Mouse (Mus musculus): ENCODE data around the gene Rps18. TPM values are rescaled to one million over a fixed set of nuclear protein-coding genes. Genes with fewer than 3 reads are reported as not detected.

The Rps18 gene
- total and polyA plus RNA-seq, 2 experiments = 252 to 1,933 TPM

DNA sequence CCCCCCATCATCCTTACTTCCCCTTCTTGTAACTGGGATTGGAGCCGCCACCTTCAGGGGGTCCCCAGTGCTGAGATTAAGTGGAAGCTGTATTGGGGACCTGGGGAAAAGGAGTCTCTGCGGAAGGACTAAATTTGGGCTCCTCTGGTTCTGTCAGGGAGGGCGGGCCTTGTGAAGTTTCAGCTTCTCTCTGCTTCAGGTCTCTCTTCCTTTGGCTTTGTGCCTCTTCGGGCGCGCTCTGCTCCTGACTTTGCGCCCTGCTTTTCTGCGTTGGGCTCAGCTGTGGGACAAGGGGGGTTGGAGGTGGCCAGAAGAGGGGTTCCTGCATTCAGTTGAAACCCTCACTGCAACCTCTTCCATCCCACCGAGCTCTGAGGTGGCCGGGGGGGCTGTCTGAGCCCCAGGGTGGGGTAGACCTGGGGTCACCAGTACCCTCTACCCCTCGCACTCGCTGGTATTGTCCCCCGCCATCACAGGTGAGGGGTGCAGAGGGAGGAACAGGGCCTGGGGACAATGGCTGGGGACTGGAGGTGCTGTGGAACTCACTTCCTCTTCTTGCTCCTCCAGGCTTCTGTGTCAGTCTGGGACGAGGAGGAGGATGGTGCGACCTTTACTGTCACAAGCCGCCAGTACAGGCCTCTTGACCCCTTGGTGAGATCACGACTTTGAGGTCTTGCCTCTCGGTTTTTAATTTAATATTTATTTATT lies 24.5 kb downstream of the Rps18 start:
- no peak for TF ChIP-seq POLR2A (IDR thresholded peaks at IDR 0.05; ENCODE audit: extremely low read depth, insufficient read depth, low read length)
- no peak for TF ChIP-seq CTCF (IDR thresholded peaks at IDR 0.05; ENCODE audit: low read depth, low read length)
- 76% methylated on average over 18 of the region's 18 CpGs for WGBS
- Histone ChIP-seq H3K9ac (ENCODE audit: low read depth, low read length) (peak overlapping the region; percentile 28), H3K4me3 (ENCODE audit: insufficient read depth, low read depth, low read length) (peak overlapping the region; percentile 23; the same call in 1 of the 2 replicates), H3K27me3 (ENCODE audit: control insufficient read depth, insufficient read depth, low read length) (no peaks in the 10 kb centered on the region), H3K79me2 (ENCODE audit: control insufficient read depth, insufficient read depth, low read length) (0 out of 2 replicates have a peak, but pooled peaks cover 2% of the 10 kb centered on the region), H3K27ac (replicated peaks; ENCODE audit: insufficient read depth, low read depth, low read length) (no peak overlapping the region), H3K4me1 (ENCODE audit: control insufficient read depth, insufficient read depth, low read length) (peaks cover 3% of the 10 kb centered on the region), H3K36me3 (ENCODE audit: control insufficient read depth, insufficient read depth, low read length) (0 out of 2 replicates have a peak, but pooled peaks cover 2% of the 10 kb centered on the region)
- no peak for DNase-seq (ENCODE audit: extremely low read depth, low read depth, low spot score)

DNA sequence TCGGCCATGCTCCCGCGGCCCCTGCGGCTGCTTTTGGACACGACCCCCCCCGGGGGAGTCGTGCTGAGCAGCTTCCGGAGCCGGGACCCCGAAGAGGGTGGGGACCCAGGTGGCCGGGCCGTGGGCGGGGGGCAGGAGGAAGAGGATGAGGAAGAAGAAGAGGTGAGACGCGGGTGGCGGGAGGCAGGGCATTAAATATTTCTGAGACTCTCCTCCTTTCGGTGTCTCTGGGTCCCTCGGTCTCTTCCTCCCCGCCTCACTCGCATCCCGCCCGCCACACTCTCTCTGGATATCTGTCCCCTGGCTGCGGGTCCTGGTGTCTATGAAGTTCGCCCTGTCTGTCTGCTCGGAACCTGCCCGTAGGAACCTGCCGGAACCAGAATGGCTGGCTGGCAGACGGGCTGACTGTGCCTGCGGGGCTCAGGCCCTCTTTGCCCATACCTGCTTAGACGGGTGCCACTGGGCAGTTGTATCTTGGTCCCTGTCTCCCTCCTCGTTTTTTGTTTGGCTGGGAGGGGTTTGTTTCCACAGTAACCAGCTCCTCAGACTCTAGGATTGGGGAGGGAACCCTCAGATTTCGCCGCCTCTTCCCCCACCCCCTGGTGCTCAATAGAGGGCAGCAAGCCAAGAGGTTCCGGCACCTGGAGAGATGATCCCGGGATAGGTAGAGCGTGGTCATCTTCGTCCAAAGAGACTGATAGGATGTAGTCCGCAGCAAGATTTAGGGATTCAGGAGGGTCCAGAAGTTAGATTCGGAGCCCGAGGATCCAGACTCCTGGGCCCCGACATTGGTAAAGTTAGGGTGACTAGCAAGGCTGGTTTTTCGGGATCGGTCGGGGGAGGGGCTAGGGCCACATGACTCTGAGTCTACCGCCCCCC lies 25.3 kb downstream of the Rps18 start:
- 0 out of 2 replicates have a peak, but pooled peaks cover 6% of the 10 kb centered on the region for H3K79me2 ChIP-seq (ENCODE audit: control insufficient read depth, insufficient read depth, low read length)
- no peaks in the 10 kb centered on the region for H3K27me3 ChIP-seq (ENCODE audit: control insufficient read depth, insufficient read depth, low read length)
- peaks cover 3% of the 10 kb centered on the region for H3K4me1 ChIP-seq (ENCODE audit: control insufficient read depth, insufficient read depth, low read length)
- peak overlapping the region; percentile 53; the same call in 1 of the 2 replicates for H3K27ac ChIP-seq (replicated peaks; ENCODE audit: insufficient read depth, low read depth, low read length)
- 2% methylated on average over 44 of the region's 45 CpGs for WGBS
- H3K36me3 ChIP-seq (ENCODE audit: control insufficient read depth, insufficient read depth, low read length) = 0 out of 2 replicates have a peak, but pooled peaks cover 2% of the 10 kb centered on the region
- H3K4me3 ChIP-seq (ENCODE audit: insufficient read depth, low read depth, low read length) = peak overlapping the region; percentile 68
- TF ChIP-seq CTCF (IDR thresholded peaks at IDR 0.05; ENCODE audit: low read depth, low read length) = no peak
- TF ChIP-seq POLR2A (IDR thresholded peaks at IDR 0.05; ENCODE audit: extremely low read depth, insufficient read depth, low read length) = no peak
- peak overlapping the region; percentile 76 for H3K9ac ChIP-seq (ENCODE audit: low read depth, low read length)
- DNase-seq (ENCODE audit: extremely low read depth, low read depth, low spot score) = peak; percentile 87

DNA sequence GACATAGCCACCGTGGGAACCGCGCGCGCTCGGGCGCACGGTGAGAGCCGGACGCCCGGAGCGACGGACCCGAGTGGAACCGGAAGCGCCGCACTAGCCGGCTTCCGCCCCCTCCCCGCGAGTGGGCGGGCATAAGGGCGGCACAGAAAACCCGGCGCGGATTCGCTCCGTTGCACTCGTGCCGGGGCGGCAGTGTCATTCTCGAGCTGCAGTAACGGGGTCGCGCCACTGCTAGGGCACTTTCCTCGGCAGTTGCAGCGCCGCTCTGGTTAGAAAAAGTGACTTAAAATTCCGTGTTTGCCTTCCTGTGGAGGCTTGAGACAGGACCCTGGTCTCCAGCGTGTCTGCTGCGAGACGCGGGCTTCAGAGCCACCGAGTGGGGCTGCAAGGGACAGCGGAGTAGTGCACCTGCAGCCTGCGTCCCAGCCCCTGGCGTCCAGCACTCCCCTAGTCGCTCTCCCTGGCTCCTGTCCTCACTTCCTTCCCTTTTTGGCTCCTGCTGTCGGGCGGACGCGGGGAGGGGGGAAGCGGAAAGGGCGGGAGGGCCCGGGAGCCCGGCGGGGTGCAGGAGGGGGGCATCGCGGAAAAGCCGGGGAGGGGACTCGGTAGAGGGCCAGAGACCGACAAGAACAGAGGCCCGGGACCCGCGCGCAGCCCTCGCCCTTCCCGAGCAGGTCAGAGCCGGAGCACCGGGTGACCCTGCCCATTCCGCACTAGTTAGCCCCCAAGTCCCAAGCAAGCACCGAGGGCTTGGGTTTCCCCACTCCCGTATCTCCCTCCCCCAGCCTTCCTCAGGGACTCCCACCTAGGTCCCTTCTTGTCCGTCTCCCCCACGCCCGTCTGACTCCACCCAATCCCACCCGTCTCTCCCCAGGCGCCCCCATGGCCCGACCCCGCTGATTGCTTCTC lies 26.2 kb downstream of the Rps18 start, which contains the start of gene Rgl2:
Gene Rgl2, plus strand, starts transcription at position 173 of the 909 bp plus-strand sequence.
- 0 out of 2 replicates have a peak, but pooled peaks have one; percentile 44 for TF ChIP-seq POLR2A (IDR thresholded peaks at IDR 0.05; ENCODE audit: extremely low read depth, insufficient read depth, low read length)
- 0 out of 2 replicates have a peak, but pooled peaks have one; percentile 14 for TF ChIP-seq CTCF (IDR thresholded peaks at IDR 0.05; ENCODE audit: low read depth, low read length)
- 0 out of 2 replicates have a peak, but pooled peaks cover 2% of the 10 kb centered on the region for H3K36me3 ChIP-seq (ENCODE audit: control insufficient read depth, insufficient read depth, low read length)
- peaks cover 11% of the 10 kb centered on the region; the same call in 1 of the 2 replicates for H3K79me2 ChIP-seq (ENCODE audit: control insufficient read depth, insufficient read depth, low read length)
- peak; percentile 62 for DNase-seq (ENCODE audit: extremely low read depth, low read depth, low spot score)
- peak within 1 kb of the TSS; percentile 81 for H3K9ac ChIP-seq (ENCODE audit: low read depth, low read length)
- peak within 1 kb of the TSS; percentile 68 for H3K4me3 ChIP-seq (ENCODE audit: insufficient read depth, low read depth, low read length)
- H3K27me3 ChIP-seq (ENCODE audit: control insufficient read depth, insufficient read depth, low read length) = no peaks in the 10 kb centered on the region
- H3K27ac ChIP-seq (replicated peaks; ENCODE audit: insufficient read depth, low read depth, low read length) = peak within 1 kb of the TSS; percentile 75
- peaks cover 3% of the 10 kb centered on the region for H3K4me1 ChIP-seq (ENCODE audit: control insufficient read depth, insufficient read depth, low read length)
- under 1% methylated on average over 78 of the region's 80 CpGs for WGBS

DNA sequence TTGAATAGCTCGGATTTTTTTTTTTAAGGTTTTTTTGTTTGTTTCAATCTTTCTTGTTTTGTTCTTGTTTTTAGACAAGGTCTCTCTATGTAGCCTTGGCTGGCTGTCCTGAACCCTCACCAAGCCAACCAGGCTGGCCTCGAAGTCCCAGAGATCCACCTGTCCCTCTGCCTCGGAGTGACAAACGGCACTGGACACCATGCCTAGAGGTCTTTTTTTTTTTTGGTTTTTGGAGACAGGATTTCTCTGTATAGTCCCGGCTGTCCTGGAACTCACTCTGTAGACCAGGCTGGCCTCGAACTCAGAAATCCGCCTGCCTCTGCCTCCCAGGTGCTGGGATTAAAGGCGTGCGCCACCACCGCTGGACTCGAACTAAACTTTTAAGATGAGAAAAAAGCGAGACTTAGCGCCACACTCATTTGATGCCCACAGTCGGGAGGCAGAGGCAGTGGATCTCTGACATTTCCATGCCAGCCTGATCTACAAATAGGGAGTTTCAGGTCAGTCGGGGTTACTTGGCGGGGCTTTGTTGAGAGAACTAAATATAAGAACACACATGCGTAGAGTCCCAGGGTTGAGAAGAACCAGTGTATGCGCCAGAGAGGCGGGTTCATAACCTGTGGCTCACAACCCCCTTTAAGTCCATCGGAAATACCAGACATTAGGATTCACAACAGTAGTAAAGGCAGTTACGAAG lies 27.4 kb downstream of the Rps18 start:
- peaks cover 3% of the 10 kb centered on the region for H3K4me1 ChIP-seq (ENCODE audit: control insufficient read depth, insufficient read depth, low read length)
- no peak overlapping the region for H3K27ac ChIP-seq (replicated peaks; ENCODE audit: insufficient read depth, low read depth, low read length)
- no peak for DNase-seq (ENCODE audit: extremely low read depth, low read depth, low spot score)
- H3K27me3 ChIP-seq (ENCODE audit: control insufficient read depth, insufficient read depth, low read length) = no peaks in the 10 kb centered on the region
- peak overlapping the region; percentile 68 for H3K4me3 ChIP-seq (ENCODE audit: insufficient read depth, low read depth, low read length)
- H3K9ac ChIP-seq (ENCODE audit: low read depth, low read length) = no peak overlapping the region
- TF ChIP-seq POLR2A (IDR thresholded peaks at IDR 0.05; ENCODE audit: extremely low read depth, insufficient read depth, low read length) (no peak), CTCF (IDR thresholded peaks at IDR 0.05; ENCODE audit: low read depth, low read length) (no peak)
- H3K36me3 ChIP-seq (ENCODE audit: control insufficient read depth, insufficient read depth, low read length) = 0 out of 2 replicates have a peak, but pooled peaks cover 2% of the 10 kb centered on the region
- WGBS = 55% methylated on average over 21 of the region's 21 CpGs
- peaks cover 11% of the 10 kb centered on the region; the same call in 1 of the 2 replicates for H3K79me2 ChIP-seq (ENCODE audit: control insufficient read depth, insufficient read depth, low read length)

All from liver, adult 2 months (tissue).